Mouse (Mus musculus): Measurements from ENCODE around the gene Snx20.
A peak's percentile ranks its signal among the peaks of the same experiment; 100 is the strongest.

Gene Snx20

GRCm38 (mm10) chr8:88604065-88605038 is 31.6 kb downstream of the Snx20 start:
- DNase-seq (ENCODE audit: low spot score in 2 of 2): peak in 1 of 2 experiments; percentile 14

GRCm38 (mm10) chr8:88603446-88603989 is 32.4 kb downstream of the Snx20 start:
- DNase-seq (ENCODE audit: low spot score in 2 of 2): no peak

- DNase-seq (ENCODE audit: low spot score in 2 of 2): no peak
Observed at GRCm38 (mm10) chr8:88599491-88599890, 36.4 kb downstream of the Snx20 start.

GRCm38 (mm10) chr8:88598578-88598977 is 37.4 kb downstream of the Snx20 start:
- no peak for DNase-seq (ENCODE audit: low spot score in 2 of 2)

- no peak for DNase-seq (ENCODE audit: low spot score in 2 of 2)
Observed at GRCm38 (mm10) chr8:88596042-88596441, 39.9 kb downstream of the Snx20 start.

- no peak for DNase-seq (ENCODE audit: low spot score in 2 of 2)
Observed at GRCm38 (mm10) chr8:88593947-88594346, 42.0 kb downstream of the Snx20 start.

- no peak for DNase-seq (ENCODE audit: low spot score in 2 of 2)
Observed at GRCm38 (mm10) chr8:88590226-88590625, 45.7 kb downstream of the Snx20 start.

- no peak for DNase-seq (ENCODE audit: low spot score in 2 of 2)
Observed at GRCm38 (mm10) chr8:88588205-88588889, 47.6 kb downstream of the Snx20 start.

GRCm38 (mm10) chr8:88583863-88584262 is 52.1 kb downstream of the Snx20 start:
- DNase-seq (ENCODE audit: low spot score in 2 of 2): no peak

- no peak for DNase-seq (ENCODE audit: low spot score in 2 of 2)
Observed at GRCm38 (mm10) chr8:88580785-88581184, 55.1 kb downstream of the Snx20 start.

- no peak for DNase-seq (ENCODE audit: low spot score in 2 of 2)
Observed at GRCm38 (mm10) chr8:88579668-88580330, 56.1 kb downstream of the Snx20 start.

- no peak for DNase-seq (ENCODE audit: low spot score in 2 of 2)
Observed at GRCm38 (mm10) chr8:88579246-88579645, 56.7 kb downstream of the Snx20 start.

GRCm38 (mm10) chr8:88578413-88579175 is 57.3 kb downstream of the Snx20 start:
- DNase-seq (ENCODE audit: low spot score in 2 of 2): no peak

GRCm38 (mm10) chr8:88577666-88578065 is 58.3 kb downstream of the Snx20 start:
- no peak for DNase-seq (ENCODE audit: low spot score in 2 of 2)

Data from right cerebral cortex, postnatal 36 days (tissue).